Mouse (Mus musculus) embryo, embryonic 10 days (tissue): ENCODE measurements around the gene Cpne2.

Source experiments
- DNase-seq: peaks from one replicate; pipeline ENCODE4 v3.0.0-alpha.2; 2015; ENCODE audit warnings: low spot score

Cpne2 gene

GRCm38 (mm10) chr8:94581820-94582483, 49.2 kb downstream of the Cpne2 start:
- no peak for DNase-seq

GRCm38 (mm10) chr8:94582569-94582968, 49.8 kb downstream of the Cpne2 start:
- DNase-seq = no peak

- DNase-seq = peak; percentile 59
These were observed 51.5 kb downstream of the Cpne2 start for GRCm38 (mm10) chr8:94584238-94584817.

- DNase-seq = no peak
These were observed 58.9 kb downstream of the Cpne2 start for GRCm38 (mm10) chr8:94591691-94592090.

- no peak for DNase-seq
These were observed 61.4 kb downstream of the Cpne2 start for GRCm38 (mm10) chr8:94594211-94594610.

- DNase-seq = no peak
These were observed 67.7 kb downstream of the Cpne2 start for GRCm38 (mm10) chr8:94600478-94600877.

GRCm38 (mm10) chr8:94601034-94601606, 68.3 kb downstream of the Cpne2 start:
- peak; percentile 12 for DNase-seq

GRCm38 (mm10) chr8:94601607-94602385, 69.0 kb downstream of the Cpne2 start, which contains the start of the genes Rspry1 and Fam192a:
TSS of gene Rspry1 (plus strand) at chr8:94601937.
TSS of gene Fam192a (minus strand) at chr8:94601997.
- DNase-seq = peak; percentile 100

GRCm38 (mm10) chr8:94602471-94603131, 69.8 kb downstream of the Cpne2 start:
- peak; percentile 47 for DNase-seq

- DNase-seq = no peak
These were observed 71.2 kb downstream of the Cpne2 start for GRCm38 (mm10) chr8:94604030-94604429.

- DNase-seq = no peak
These were observed 74.3 kb downstream of the Cpne2 start for GRCm38 (mm10) chr8:94607064-94607463.
